Mouse (Mus musculus): ENCODE data around the gene Hsd17b12. TPM values are rescaled to one million over a fixed set of nuclear protein-coding genes. Genes with fewer than 3 reads are reported as not detected.

Hsd17b12 gene
- polyA plus RNA-seq, 1 experiment from 2014 or later = 124 TPM

DNA sequence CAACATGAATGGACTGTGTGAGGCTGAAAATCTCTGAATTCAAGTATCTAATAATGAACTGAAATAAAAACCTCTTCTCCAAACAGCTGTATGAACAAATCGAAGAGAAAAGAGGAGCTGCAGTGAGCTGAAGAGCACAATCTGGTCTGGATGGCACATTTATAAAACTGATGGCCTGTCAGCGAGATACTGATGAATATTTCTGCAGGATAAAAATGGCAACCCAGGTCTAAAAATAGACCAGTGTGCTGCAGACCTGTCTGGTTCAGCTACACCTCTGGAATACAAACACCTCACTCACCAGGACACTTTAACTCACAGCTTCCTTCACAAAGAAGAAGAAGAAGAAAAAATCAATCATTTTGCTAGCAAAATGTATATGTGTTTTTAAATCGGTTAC, 29.3 kb downstream of the Hsd17b12 start:
- H3K4me3 ChIP-seq (ENCODE audit: low read length) = no peak overlapping the region
- H3K4me2 ChIP-seq (replicated peaks; ENCODE audit: low read depth, low read length) = no peak overlapping the region
- H3K27ac ChIP-seq (ENCODE audit: low read depth, low read length) = no peak overlapping the region
- 88% methylated on average over 3 of the region's 3 CpGs for WGBS
- no peaks in the 10 kb centered on the region for H3K27me3 ChIP-seq (ENCODE audit: control insufficient read depth, insufficient read depth, low read length)
- H3K36me3 ChIP-seq (ENCODE audit: control insufficient read depth, insufficient read depth, low read length) = no peaks in the 10 kb centered on the region
- no peak overlapping the region for H3K9ac ChIP-seq (ENCODE audit: low read depth, low read length)
- H3K4me1 ChIP-seq (ENCODE audit: control insufficient read depth, insufficient read depth, low read length) = no peaks in the 10 kb centered on the region
- H3K9me3 ChIP-seq (ENCODE audit: control insufficient read depth, low read length) = no peaks in the 10 kb centered on the region
- ATAC-seq (ENCODE audit: low FRiP score, low TSS enrichment) = no peak

DNA sequence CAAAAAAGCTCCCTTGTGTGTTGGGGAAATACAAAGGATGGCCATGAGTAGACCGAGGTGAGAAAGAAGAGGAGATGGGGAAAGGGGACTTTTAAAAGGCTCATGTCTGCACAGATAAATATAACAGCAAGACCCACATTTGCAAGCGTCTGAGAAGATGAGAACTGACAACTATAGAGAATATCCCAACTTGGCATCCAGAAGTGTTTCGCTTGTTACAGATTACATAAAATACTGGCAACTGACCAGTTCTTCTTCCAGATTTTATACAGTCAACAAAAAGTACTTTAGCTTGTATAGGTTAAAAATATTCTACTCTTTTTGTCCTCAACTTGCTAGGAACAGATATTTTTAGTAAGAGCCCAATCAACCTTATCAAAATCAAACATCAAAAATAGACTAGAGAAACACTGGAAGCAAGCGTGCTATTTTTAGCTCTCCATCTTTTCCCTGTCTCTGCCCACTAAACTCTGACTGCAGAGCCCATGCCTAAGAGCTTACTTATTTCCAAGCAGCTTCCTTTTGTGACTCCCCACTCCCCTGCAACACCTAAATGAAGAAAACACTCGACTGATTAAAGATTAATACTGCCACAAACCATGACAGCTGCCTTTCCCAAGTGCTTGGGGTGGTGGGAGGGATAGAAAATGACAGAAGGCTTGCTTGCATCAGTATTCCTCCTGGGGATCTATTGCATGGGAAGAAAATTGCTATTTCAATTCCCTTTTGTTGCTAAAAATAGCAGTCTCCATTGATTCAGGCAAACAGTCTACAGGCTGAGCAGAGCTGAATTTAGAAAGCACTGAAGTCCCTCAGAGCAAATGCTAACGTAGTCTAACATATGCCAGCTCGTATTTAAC, 35.4 kb downstream of the Hsd17b12 start:
- Histone ChIP-seq H3K9ac (ENCODE audit: low read depth, low read length) (no peak overlapping the region), H3K36me3 (ENCODE audit: control insufficient read depth, insufficient read depth, low read length) (no peaks in the 10 kb centered on the region), H3K27ac (ENCODE audit: low read depth, low read length) (peak overlapping the region; percentile 6; the same call in 1 of the 2 replicates), H3K27me3 (ENCODE audit: control insufficient read depth, insufficient read depth, low read length) (no peaks in the 10 kb centered on the region), H3K4me2 (replicated peaks; ENCODE audit: low read depth, low read length) (no peak overlapping the region; the same call in 1 of the 2 replicates), H3K4me3 (ENCODE audit: low read length) (no peak overlapping the region), H3K4me1 (ENCODE audit: control insufficient read depth, insufficient read depth, low read length) (peaks cover 9% of the 10 kb centered on the region; the same call in 1 of the 2 replicates), H3K9me3 (ENCODE audit: control insufficient read depth, low read length) (no peaks in the 10 kb centered on the region)
- no peak for ATAC-seq (ENCODE audit: low FRiP score, low TSS enrichment)
- 62% methylated on average over 7 of the region's 7 CpGs for WGBS

DNA sequence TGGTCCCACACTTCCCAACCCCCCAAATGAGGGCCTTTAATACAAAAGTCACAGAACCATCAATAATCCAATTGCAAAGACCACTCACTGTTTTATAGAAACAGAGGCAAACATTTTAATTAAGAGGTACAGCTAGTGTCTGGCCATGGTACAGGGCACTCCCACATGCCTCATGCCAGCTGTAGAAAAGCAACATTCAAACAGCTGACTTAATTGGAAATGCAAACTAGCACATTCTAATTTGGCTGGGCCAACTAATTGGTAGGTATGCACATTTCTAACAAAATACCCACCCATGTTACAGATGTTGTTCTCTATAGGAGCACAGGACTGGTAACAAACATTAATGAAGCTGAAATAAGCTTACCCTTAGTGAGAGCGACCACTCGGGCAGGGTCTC, 54.0 kb downstream of the Hsd17b12 start:
- no peak overlapping the region for H3K9ac ChIP-seq (ENCODE audit: low read depth, low read length)
- H3K36me3 ChIP-seq (ENCODE audit: control insufficient read depth, insufficient read depth, low read length) = no peaks in the 10 kb centered on the region; the same call in 1 of the 2 replicates
- no peaks in the 10 kb centered on the region for H3K9me3 ChIP-seq (ENCODE audit: control insufficient read depth, low read length)
- H3K27me3 ChIP-seq (ENCODE audit: control insufficient read depth, insufficient read depth, low read length) = no peaks in the 10 kb centered on the region
- 93% methylated on average over 2 of the region's 2 CpGs for WGBS
- H3K4me2 ChIP-seq (replicated peaks; ENCODE audit: low read depth, low read length) = no peak overlapping the region
- H3K4me3 ChIP-seq (ENCODE audit: low read length) = no peak overlapping the region
- no peak for ATAC-seq (ENCODE audit: low FRiP score, low TSS enrichment)
- no peak overlapping the region for H3K27ac ChIP-seq (ENCODE audit: low read depth, low read length)
- H3K4me1 ChIP-seq (ENCODE audit: control insufficient read depth, insufficient read depth, low read length) = no peaks in the 10 kb centered on the region

DNA sequence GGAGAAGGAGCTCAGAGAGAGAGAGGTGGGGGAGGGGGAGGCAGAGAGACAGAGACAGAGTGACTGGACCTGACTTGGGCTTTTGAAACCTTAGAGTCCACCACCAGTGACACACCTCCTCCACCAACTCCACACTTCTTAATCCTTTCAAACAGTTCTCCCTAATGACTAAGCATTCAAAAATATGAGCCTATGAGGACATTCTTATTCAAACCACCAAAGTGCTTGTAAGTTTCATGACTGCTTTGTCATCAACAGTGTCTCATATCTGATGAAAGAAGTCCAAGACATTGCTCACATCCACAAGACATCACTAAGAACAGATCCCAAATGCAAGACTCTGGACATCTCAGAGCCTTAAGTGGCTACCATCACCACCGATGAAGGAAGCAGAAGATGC, 67.9 kb downstream of the Hsd17b12 start:
- Histone ChIP-seq H3K36me3 (ENCODE audit: control insufficient read depth, insufficient read depth, low read length) (no peaks in the 10 kb centered on the region), H3K27me3 (ENCODE audit: control insufficient read depth, insufficient read depth, low read length) (no peaks in the 10 kb centered on the region), H3K27ac (ENCODE audit: low read depth, low read length) (no peak overlapping the region), H3K4me1 (ENCODE audit: control insufficient read depth, insufficient read depth, low read length) (no peaks in the 10 kb centered on the region), H3K9me3 (ENCODE audit: control insufficient read depth, low read length) (no peaks in the 10 kb centered on the region), H3K4me3 (ENCODE audit: low read length) (no peak overlapping the region), H3K4me2 (replicated peaks; ENCODE audit: low read depth, low read length) (no peak overlapping the region), H3K9ac (ENCODE audit: low read depth, low read length) (no peak overlapping the region)
- 100% methylated on average over 1 of the region's 1 CpGs for WGBS
- ATAC-seq (ENCODE audit: low FRiP score, low TSS enrichment) = no peak

DNA sequence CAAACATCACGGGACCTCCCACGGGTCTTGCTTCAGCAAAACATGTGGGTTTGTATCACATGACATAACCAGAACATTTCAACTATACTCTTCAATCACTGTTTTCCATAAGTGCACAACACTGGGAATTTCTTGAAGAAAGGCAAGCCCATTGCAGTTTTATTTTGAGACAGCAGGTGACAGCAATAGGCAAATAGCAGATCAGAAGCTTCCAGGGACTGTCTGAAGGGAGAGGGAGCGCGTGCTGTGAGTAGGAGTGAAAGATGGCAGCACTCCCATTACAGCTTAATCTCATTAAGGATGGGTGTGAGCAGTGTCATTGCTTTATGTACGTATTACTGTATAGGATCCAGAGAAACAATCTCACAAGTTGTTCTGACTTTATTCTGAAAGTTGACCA, 88.3 kb downstream of the Hsd17b12 start:
- H3K27me3 ChIP-seq (ENCODE audit: control insufficient read depth, insufficient read depth, low read length) = no peaks in the 10 kb centered on the region
- H3K4me3 ChIP-seq (ENCODE audit: low read length) = no peak overlapping the region
- no peak overlapping the region for H3K9ac ChIP-seq (ENCODE audit: low read depth, low read length)
- 82% methylated on average over 5 of the region's 5 CpGs for WGBS
- H3K36me3 ChIP-seq (ENCODE audit: control insufficient read depth, insufficient read depth, low read length) = no peaks in the 10 kb centered on the region; the same call in 1 of the 2 replicates
- H3K4me1 ChIP-seq (ENCODE audit: control insufficient read depth, insufficient read depth, low read length) = no peaks in the 10 kb centered on the region
- ATAC-seq (ENCODE audit: low FRiP score, low TSS enrichment) = no peak
- no peaks in the 10 kb centered on the region for H3K9me3 ChIP-seq (ENCODE audit: control insufficient read depth, low read length)
- H3K27ac ChIP-seq (ENCODE audit: low read depth, low read length) = no peak overlapping the region
- H3K4me2 ChIP-seq (replicated peaks; ENCODE audit: low read depth, low read length) = no peak overlapping the region

DNA sequence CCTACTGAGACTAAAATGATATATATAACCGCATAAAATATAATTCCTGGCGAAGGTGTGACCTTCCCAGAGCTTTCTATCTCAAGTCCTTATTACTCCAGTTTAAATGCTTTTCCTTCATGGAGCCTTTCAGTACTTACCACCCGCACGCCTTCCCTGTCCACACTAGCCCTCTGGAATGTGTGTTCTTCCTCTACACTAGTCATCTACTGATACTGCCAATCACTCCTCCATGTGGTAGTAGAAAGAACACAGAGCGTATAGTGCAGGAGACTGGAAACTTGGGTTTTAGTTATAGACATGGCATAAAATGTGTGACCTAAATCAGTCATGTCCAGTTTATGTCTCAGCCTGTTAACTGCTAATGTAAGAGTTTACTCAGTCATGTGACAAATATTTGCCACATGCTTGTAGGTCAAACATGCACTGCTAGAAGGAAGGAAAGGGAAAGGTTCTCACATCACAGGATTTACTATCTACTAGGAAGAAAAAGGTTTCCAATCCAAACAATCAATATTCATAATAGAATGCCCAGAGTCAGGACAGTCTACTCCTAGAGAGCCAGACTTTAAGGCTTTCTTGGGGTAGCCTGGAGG, 91.1 kb downstream of the Hsd17b12 start:
- Histone ChIP-seq H3K27me3 (ENCODE audit: control insufficient read depth, insufficient read depth, low read length) (no peaks in the 10 kb centered on the region), H3K36me3 (ENCODE audit: control insufficient read depth, insufficient read depth, low read length) (no peaks in the 10 kb centered on the region; the same call in 1 of the 2 replicates), H3K27ac (ENCODE audit: low read depth, low read length) (no peak overlapping the region), H3K9me3 (ENCODE audit: control insufficient read depth, low read length) (no peaks in the 10 kb centered on the region), H3K4me2 (replicated peaks; ENCODE audit: low read depth, low read length) (no peak overlapping the region), H3K4me1 (ENCODE audit: control insufficient read depth, insufficient read depth, low read length) (no peaks in the 10 kb centered on the region), H3K9ac (ENCODE audit: low read depth, low read length) (no peak overlapping the region), H3K4me3 (ENCODE audit: low read length) (no peak overlapping the region)
- 90% methylated on average over 5 of the region's 5 CpGs for WGBS
- ATAC-seq (ENCODE audit: low FRiP score, low TSS enrichment) = no peak

DNA sequence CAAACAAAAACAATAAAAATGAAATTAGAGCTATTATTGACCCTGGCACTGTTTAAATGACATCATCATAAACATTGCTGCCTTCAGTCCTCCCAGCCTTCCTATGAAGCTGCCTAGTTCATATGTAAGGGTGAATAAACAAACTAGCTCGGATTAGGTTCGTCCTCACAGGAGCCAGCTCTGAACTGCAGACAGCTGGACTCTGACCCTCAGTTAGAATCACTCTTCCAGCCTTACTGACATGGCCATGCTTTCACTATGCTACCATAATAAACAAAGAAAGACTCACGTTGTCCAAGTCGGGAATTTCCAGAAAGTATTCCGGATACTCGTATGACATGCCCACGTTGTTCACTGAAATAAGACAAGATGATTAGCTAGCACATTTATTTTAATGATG, 91.6 kb downstream of the Hsd17b12 start:
- no peak overlapping the region for H3K4me3 ChIP-seq (ENCODE audit: low read length)
- WGBS = 83% methylated on average over 7 of the region's 7 CpGs
- H3K9me3 ChIP-seq (ENCODE audit: control insufficient read depth, low read length) = no peaks in the 10 kb centered on the region
- H3K4me2 ChIP-seq (replicated peaks; ENCODE audit: low read depth, low read length) = no peak overlapping the region
- ATAC-seq (ENCODE audit: low FRiP score, low TSS enrichment) = no peak
- no peak overlapping the region for H3K27ac ChIP-seq (ENCODE audit: low read depth, low read length)
- no peaks in the 10 kb centered on the region for H3K4me1 ChIP-seq (ENCODE audit: control insufficient read depth, insufficient read depth, low read length)
- H3K9ac ChIP-seq (ENCODE audit: low read depth, low read length) = no peak overlapping the region
- H3K36me3 ChIP-seq (ENCODE audit: control insufficient read depth, insufficient read depth, low read length) = no peaks in the 10 kb centered on the region; the same call in 1 of the 2 replicates
- no peaks in the 10 kb centered on the region for H3K27me3 ChIP-seq (ENCODE audit: control insufficient read depth, insufficient read depth, low read length)

DNA sequence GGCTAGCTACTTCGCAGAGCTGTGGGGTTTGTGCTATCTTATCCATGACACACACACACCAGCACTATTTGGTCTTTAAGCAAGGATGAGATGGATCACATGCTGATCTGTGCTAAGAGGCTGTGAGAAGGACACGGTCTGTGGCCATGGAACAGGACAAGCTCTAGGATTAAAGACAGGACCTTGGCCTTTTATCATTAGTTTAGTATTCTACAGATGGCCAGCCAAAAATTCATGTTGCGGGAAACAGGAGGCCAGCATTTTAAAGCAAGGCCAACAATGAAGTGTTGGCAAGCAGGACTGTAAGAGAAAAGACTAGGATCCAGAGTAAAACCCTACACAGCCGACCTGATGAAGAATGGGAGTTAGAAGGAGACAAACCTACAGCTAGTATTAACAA, 95.0 kb downstream of the Hsd17b12 start:
- Histone ChIP-seq H3K4me2 (replicated peaks; ENCODE audit: low read depth, low read length) (no peak overlapping the region), H3K27ac (ENCODE audit: low read depth, low read length) (no peak overlapping the region), H3K4me1 (ENCODE audit: control insufficient read depth, insufficient read depth, low read length) (no peaks in the 10 kb centered on the region), H3K27me3 (ENCODE audit: control insufficient read depth, insufficient read depth, low read length) (no peaks in the 10 kb centered on the region), H3K9ac (ENCODE audit: low read depth, low read length) (no peak overlapping the region), H3K9me3 (ENCODE audit: control insufficient read depth, low read length) (no peaks in the 10 kb centered on the region), H3K4me3 (ENCODE audit: low read length) (no peak overlapping the region), H3K36me3 (ENCODE audit: control insufficient read depth, insufficient read depth, low read length) (no peaks in the 10 kb centered on the region; the same call in 1 of the 2 replicates)
- no peak for ATAC-seq (ENCODE audit: low FRiP score, low TSS enrichment)
- 91% methylated on average over 4 of the region's 4 CpGs for WGBS

DNA sequence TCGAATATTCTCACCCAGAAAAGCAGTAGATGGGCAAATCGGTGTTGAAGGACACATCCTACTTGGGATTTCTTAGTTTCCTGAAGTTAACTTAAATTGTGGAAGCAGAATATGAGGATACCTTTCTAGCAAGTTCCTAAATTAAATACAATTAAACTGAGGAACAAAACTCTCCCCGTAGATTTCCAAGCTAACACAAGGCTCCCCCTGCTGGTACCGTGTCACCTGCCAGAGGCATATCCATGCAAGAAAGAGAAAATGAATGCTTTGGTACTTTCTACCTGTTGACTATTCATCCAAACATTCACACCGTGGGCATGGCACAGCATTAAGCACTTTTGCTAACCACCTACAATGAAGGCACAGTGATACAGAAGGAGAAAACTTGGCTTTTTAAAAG, 98.3 kb downstream of the Hsd17b12 start:
- WGBS = 84% methylated on average over 5 of the region's 5 CpGs
- Histone ChIP-seq H3K27ac (ENCODE audit: low read depth, low read length) (no peak overlapping the region), H3K4me2 (replicated peaks; ENCODE audit: low read depth, low read length) (no peak overlapping the region), H3K9ac (ENCODE audit: low read depth, low read length) (no peak overlapping the region), H3K4me3 (ENCODE audit: low read length) (no peak overlapping the region), H3K36me3 (ENCODE audit: control insufficient read depth, insufficient read depth, low read length) (no peaks in the 10 kb centered on the region), H3K9me3 (ENCODE audit: control insufficient read depth, low read length) (no peaks in the 10 kb centered on the region), H3K4me1 (ENCODE audit: control insufficient read depth, insufficient read depth, low read length) (no peaks in the 10 kb centered on the region), H3K27me3 (ENCODE audit: control insufficient read depth, insufficient read depth, low read length) (no peaks in the 10 kb centered on the region)
- no peak for ATAC-seq (ENCODE audit: low FRiP score, low TSS enrichment)
